Mouse (Mus musculus): Measurements from ENCODE around the gene Zfp385a. TPM values are rescaled to one million over a fixed set of nuclear protein-coding genes. Genes with fewer than 3 reads are reported as not detected.

Zfp385a gene
- polyA plus RNA-seq, 1 experiment, result 35.6 TPM

DNA sequence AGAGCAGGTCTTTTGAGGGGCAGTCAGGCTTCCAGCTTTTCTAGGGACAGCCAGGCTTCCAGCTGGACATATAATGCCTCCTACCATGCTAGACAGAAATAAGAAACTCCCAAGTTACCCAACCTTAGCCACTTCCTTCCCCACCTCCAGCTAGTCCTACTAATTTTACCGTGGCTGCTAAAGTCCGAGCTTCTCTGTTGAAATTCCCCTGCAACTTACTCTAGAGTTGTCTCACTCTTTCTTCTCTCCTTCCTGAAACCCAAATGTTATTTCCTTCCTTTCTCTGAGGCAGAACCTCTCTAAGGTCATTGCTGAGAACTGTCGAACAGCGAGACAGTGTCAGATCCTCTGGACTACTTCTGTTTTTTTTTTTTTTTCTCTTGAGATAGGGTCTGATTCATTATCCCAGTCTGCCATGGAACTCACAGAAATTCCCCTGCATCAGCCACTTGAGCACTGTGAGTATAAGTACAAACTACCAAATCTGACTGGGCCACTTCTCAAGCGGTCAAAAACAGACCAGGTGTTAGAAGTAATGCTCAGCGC lies 29.5 kb downstream of the Zfp385a start, which contains the start of gene Gpr84:
Gpr84 (minus strand) TSS at position 248 of the 546 bp plus-strand sequence.
- peaks cover 4% of the 10 kb centered on the region for H3K27me3 ChIP-seq (ENCODE audit: control insufficient read depth, insufficient read depth, insufficient read length)
- H3K79me2 ChIP-seq (ENCODE audit: control insufficient read depth, insufficient read depth), result no peaks in the 10 kb centered on the region
- H3K4me2 ChIP-seq (ENCODE audit: low read depth), result no peak within 1 kb of the TSS
- TF ChIP-seq POLR2A (IDR thresholded peaks at IDR 0.05; ENCODE audit: insufficient read length, low read depth) (no peak), USF1 (IDR thresholded peaks at IDR 0.05; ENCODE audit: low read depth) (no peak), CEBPB (IDR thresholded peaks at IDR 0.05; ENCODE audit: insufficient read depth, poor library complexity, severe bottlenecking) (0 out of 2 replicates have a peak, but pooled peaks have one; percentile 21), REST (IDR thresholded peaks at IDR 0.05; ENCODE audit: insufficient read depth, insufficient read length) (no peak), MYOG (IDR thresholded peaks at IDR 0.05; ENCODE audit: control insufficient read depth in 1 of 3, insufficient read depth in 1 of 3, insufficient read length in 2 of 3, low read depth in 2 of 3) (no peak)
- no peaks in the 10 kb centered on the region for H3K36me3 ChIP-seq (ENCODE audit: control insufficient read depth, insufficient read depth)
- no peak within 1 kb of the TSS for H3K4me3 ChIP-seq
- H3ac ChIP-seq (ENCODE audit: control insufficient read depth, insufficient read length), result no peak within 1 kb of the TSS

DNA sequence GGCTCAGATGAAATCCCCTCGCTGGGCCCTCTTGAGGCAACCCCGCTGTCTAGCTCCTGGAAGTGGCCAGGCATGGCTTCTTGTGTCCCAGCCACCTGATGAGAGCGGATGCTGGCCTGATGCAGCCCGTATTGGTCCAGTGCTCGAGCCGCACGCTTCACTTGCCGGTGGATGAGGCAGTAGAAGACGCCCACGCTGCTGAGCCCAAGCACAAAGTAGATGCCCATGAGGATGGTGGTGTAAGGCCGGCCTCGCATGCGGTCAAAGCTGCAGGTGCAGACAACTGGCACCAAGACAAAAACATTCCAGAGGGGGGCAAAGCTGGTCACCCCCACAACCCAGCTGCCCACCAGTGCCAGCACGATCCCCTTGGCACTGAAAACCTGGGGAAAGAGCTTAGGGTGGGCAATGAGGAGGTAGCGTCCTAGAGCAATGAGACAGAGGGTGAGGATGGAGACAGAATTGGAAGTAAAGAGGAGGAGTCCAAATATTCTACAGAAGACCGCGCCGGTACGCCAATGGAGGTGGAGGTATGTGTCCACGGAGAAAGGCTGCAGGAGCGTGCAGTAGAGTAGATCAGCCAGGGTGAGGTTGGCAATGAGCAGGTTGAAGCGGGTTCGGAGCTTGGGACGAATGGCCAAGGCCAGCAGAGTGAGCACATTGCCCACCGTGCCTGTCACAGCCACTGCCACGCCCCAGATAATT lies 30.9 kb downstream of the Zfp385a start:
- H3K4me2 ChIP-seq (ENCODE audit: low read depth), result no peak overlapping the region
- H3K4me3 ChIP-seq, result no peak overlapping the region

DNA sequence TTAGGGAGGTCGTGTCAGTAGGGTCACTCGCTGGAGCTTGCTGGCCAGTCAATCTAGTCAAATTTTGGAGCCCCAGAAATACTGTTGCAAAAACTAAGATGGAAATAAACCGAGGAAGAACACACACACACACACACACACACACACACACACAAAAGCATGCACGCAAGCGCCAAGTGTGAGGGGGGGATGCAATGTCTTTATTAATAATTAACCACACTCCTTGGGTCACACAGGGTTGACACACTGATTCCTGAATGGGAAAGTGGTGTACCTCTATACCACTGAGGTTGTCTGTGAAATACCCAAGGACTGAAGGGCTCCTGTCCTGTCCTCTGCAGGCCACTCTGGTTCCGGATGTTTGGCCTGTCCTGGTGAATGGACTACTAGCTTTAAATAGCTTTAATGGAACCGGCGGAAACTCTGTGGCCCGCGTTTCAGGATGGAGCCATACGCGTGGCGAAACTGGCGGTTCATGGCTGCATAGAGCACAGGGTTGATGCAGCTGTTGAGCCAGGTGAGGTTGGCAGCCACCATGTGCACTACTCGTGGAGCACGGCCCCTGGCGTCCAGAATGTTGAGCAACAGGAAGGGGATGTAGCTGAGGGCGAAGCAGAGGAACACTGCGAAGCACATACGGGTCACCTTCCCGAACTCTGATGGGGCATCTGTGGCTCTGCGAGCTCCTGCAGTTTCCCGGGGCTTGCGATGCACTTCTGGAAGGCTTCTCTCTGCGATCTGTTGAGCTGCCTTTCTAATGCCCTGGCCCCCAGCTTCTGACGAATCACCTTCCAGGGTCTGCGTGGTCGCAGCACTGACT lies 31.6 kb downstream of the Zfp385a start:
- H3K79me2 ChIP-seq (ENCODE audit: control insufficient read depth, insufficient read depth), result no peaks in the 10 kb centered on the region
- no peak overlapping the region for H3ac ChIP-seq (ENCODE audit: control insufficient read depth, insufficient read length)
- peaks cover 4% of the 10 kb centered on the region for H3K27me3 ChIP-seq (ENCODE audit: control insufficient read depth, insufficient read depth, insufficient read length)
- H3K4me3 ChIP-seq, result no peak overlapping the region
- H3K4me2 ChIP-seq (ENCODE audit: low read depth), result no peak overlapping the region
- H3K36me3 ChIP-seq (ENCODE audit: control insufficient read depth, insufficient read depth), result no peaks in the 10 kb centered on the region
- TF ChIP-seq MYOD1 (IDR thresholded peaks at IDR 0.05; ENCODE audit: control insufficient read depth in 1 of 3, insufficient read length in 2 of 3, low read depth in 2 of 3), result peak in 1 of 3 experiments; percentile 26
- no peak for TF ChIP-seq CEBPB (IDR thresholded peaks at IDR 0.05; ENCODE audit: insufficient read depth, poor library complexity, severe bottlenecking)

More for the DNA sequence above, 30.9 kb downstream of the Zfp385a start:
- Histone ChIP-seq H3K27me3 (ENCODE audit: control insufficient read depth, insufficient read depth, insufficient read length) (peaks cover 4% of the 10 kb centered on the region), H3K36me3 (ENCODE audit: control insufficient read depth, insufficient read depth) (no peaks in the 10 kb centered on the region), H3K79me2 (ENCODE audit: control insufficient read depth, insufficient read depth) (no peaks in the 10 kb centered on the region), H3ac (ENCODE audit: control insufficient read depth, insufficient read length) (no peak overlapping the region)
- no peak for TF ChIP-seq MYOD1 (IDR thresholded peaks at IDR 0.05; ENCODE audit: control insufficient read depth in 1 of 3, insufficient read length in 2 of 3, low read depth in 2 of 3)
- TF ChIP-seq REST (IDR thresholded peaks at IDR 0.05; ENCODE audit: insufficient read depth, insufficient read length), result no peak
- TF ChIP-seq SRF (IDR thresholded peaks at IDR 0.05; ENCODE audit: control insufficient read depth, insufficient read length, low read depth), result no peak
- no peak for TF ChIP-seq MAX (IDR thresholded peaks at IDR 0.05; ENCODE audit: low read depth)
- no peak for TF ChIP-seq POLR2AphosphoS2 (IDR thresholded peaks at IDR 0.05; ENCODE audit: insufficient read length, low read depth)
- TF ChIP-seq POLR2A (IDR thresholded peaks at IDR 0.05; ENCODE audit: insufficient read length, low read depth), result no peak
- no peak for TF ChIP-seq MYOG (IDR thresholded peaks at IDR 0.05; ENCODE audit: control insufficient read depth in 1 of 3, insufficient read depth in 1 of 3, insufficient read length in 2 of 3, low read depth in 2 of 3)
- TF ChIP-seq USF1 (IDR thresholded peaks at IDR 0.05; ENCODE audit: low read depth), result no peak
- no peak for TF ChIP-seq CEBPB (IDR thresholded peaks at IDR 0.05; ENCODE audit: insufficient read depth, poor library complexity, severe bottlenecking)
- TF ChIP-seq E2F4 (IDR thresholded peaks at IDR 0.05; ENCODE audit: insufficient read depth), result no peak
- no peak for TF ChIP-seq TCF12 (IDR thresholded peaks at IDR 0.05; ENCODE audit: insufficient read depth, poor library complexity, severe bottlenecking)
- TF ChIP-seq TCF3 (IDR thresholded peaks at IDR 0.05; ENCODE audit: insufficient read length, low read depth), result no peak

DNA sequence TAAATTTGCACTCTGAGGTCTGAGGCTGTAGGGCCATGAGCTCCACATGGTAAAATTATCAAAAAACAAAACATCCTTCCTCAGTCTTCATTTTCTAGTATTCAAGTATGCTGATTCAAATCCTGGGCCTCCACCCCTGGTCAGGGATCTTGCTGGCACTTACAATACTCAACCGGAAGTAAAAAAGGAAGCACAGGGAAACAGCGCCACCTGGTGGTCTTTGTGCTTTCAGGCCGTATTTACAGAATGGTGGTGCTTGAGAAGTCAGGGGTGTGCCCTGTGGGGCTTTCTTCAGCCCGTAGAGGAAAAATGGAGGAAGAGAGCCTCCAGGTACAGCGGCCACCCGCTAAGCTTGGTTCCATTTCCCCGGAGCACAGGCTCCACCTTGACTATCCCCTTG lies 32.8 kb downstream of the Zfp385a start:
- peaks cover 4% of the 10 kb centered on the region for H3K27me3 ChIP-seq (ENCODE audit: control insufficient read depth, insufficient read depth, insufficient read length)
- H3K36me3 ChIP-seq (ENCODE audit: control insufficient read depth, insufficient read depth), result no peaks in the 10 kb centered on the region
- H3ac ChIP-seq (ENCODE audit: control insufficient read depth, insufficient read length), result no peak overlapping the region
- no peaks in the 10 kb centered on the region for H3K79me2 ChIP-seq (ENCODE audit: control insufficient read depth, insufficient read depth)
- TF ChIP-seq SRF (IDR thresholded peaks at IDR 0.05; ENCODE audit: control insufficient read depth, insufficient read length, low read depth) (no peak), POLR2AphosphoS2 (IDR thresholded peaks at IDR 0.05; ENCODE audit: insufficient read length, low read depth) (no peak), POLR2A (IDR thresholded peaks at IDR 0.05; ENCODE audit: insufficient read length, low read depth) (no peak), MAX (IDR thresholded peaks at IDR 0.05; ENCODE audit: low read depth) (no peak), MYOD1 (IDR thresholded peaks at IDR 0.05; ENCODE audit: control insufficient read depth in 1 of 3, insufficient read length in 2 of 3, low read depth in 2 of 3) (peak in 1 of 3 experiments; percentile 3), TCF12 (IDR thresholded peaks at IDR 0.05; ENCODE audit: insufficient read depth, poor library complexity, severe bottlenecking) (no peak), REST (IDR thresholded peaks at IDR 0.05; ENCODE audit: insufficient read depth, insufficient read length) (no peak), E2F4 (IDR thresholded peaks at IDR 0.05; ENCODE audit: insufficient read depth) (no peak), MYOG (IDR thresholded peaks at IDR 0.05; ENCODE audit: control insufficient read depth in 1 of 3, insufficient read depth in 1 of 3, insufficient read length in 2 of 3, low read depth in 2 of 3) (no peak), TCF3 (IDR thresholded peaks at IDR 0.05; ENCODE audit: insufficient read length, low read depth) (no peak), USF1 (IDR thresholded peaks at IDR 0.05; ENCODE audit: low read depth) (no peak), CEBPB (IDR thresholded peaks at IDR 0.05; ENCODE audit: insufficient read depth, poor library complexity, severe bottlenecking) (peak; percentile 61; the same call in 1 of the 2 replicates)
- H3K4me2 ChIP-seq (ENCODE audit: low read depth), result peak overlapping the region; percentile 36
- H3K4me3 ChIP-seq, result no peak overlapping the region

Measured in myocyte (in vitro differentiated cells).